Mouse (Mus musculus): Measurements from ENCODE around the gene Gpr160. TPM values are rescaled to one million over a fixed set of nuclear protein-coding genes. Genes with fewer than 3 reads are reported as not detected.

The Gpr160 gene
- total and polyA plus RNA-seq, 2 experiments from 2014 or later = 1.4 to 1.9 TPM

DNA sequence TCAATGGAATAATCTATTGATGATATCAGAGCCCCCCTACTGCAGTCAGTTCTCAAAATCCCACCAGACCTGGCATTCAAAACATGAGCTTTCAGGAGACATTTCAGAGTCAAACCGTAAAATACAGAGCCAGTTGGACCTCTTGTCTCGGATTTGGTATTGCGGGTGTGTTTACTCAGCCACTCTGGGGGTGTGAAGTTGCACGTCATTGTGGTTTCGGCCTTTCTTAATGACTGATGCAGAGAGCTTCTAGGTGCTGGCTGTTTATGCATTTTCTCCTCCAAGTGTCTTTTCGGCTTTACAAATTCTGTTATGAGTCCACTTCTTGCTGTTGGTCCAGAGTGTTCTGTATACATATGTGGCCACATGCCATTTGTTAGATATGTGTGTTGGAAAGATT lies 21.0 kb downstream of the Gpr160 start:
- H3K27me3 ChIP-seq (ENCODE audit: insufficient read depth, low read length) = no peaks in the 10 kb centered on the region
- no peaks in the 10 kb centered on the region for H3K9me3 ChIP-seq (ENCODE audit: low read length)
- H3K4me1 ChIP-seq (ENCODE audit: insufficient read depth, low read length) = no peaks in the 10 kb centered on the region
- no peak overlapping the region for H3K9ac ChIP-seq (replicated peaks; ENCODE audit: low read length, poor library complexity, severe bottlenecking)
- H3K4me3 ChIP-seq (ENCODE audit: low read depth, low read length) = no peak overlapping the region
- no peaks in the 10 kb centered on the region for H3K36me3 ChIP-seq (ENCODE audit: insufficient read depth, low read length)
- DNase-seq (ENCODE audit: low spot score) = no peak
- no peak overlapping the region for H3K27ac ChIP-seq (ENCODE audit: low read depth, low read length)
- H3K4me2 ChIP-seq (ENCODE audit: low read depth, low read length, poor library complexity, severe bottlenecking) = no peak overlapping the region
- TF ChIP-seq CTCF (IDR thresholded peaks at IDR 0.05) = no peak
- ATAC-seq (ENCODE audit: low FRiP score) = no peak
- 90% methylated on average over 6 of the region's 6 CpGs for WGBS

DNA sequence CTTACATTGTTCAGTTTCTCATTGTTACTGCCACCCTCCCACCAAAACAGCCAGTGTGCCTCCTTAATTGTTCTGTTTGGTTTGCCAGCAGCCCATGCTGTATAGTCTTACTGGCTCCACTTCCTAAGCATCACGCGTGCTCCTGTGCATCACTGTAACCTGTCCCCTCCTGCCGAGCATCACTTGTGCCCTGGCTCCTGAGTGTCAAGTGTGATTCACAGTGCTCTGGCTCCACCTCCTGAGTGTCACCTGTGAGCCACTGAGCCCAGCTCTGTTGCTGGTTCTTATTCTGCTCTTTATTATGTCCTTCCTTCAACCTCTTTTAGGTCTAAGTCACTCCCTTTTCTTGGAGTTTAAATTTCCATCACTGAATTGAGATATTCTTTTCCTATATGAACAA lies 31.7 kb downstream of the Gpr160 start:
- no peak for DNase-seq (ENCODE audit: low spot score)
- H3K27me3 ChIP-seq (ENCODE audit: insufficient read depth, low read length) = no peaks in the 10 kb centered on the region
- no peaks in the 10 kb centered on the region for H3K36me3 ChIP-seq (ENCODE audit: insufficient read depth, low read length)
- no peak overlapping the region for H3K4me3 ChIP-seq (ENCODE audit: low read depth, low read length)
- TF ChIP-seq CTCF (IDR thresholded peaks at IDR 0.05) = 0 out of 2 replicates have a peak, but pooled peaks have one; percentile 12
- H3K9ac ChIP-seq (replicated peaks; ENCODE audit: low read length, poor library complexity, severe bottlenecking) = no peak overlapping the region
- H3K4me2 ChIP-seq (ENCODE audit: low read depth, low read length, poor library complexity, severe bottlenecking) = no peak overlapping the region
- 91% methylated on average over 3 of the region's 3 CpGs for WGBS
- no peaks in the 10 kb centered on the region for H3K4me1 ChIP-seq (ENCODE audit: insufficient read depth, low read length)
- no peak overlapping the region for H3K27ac ChIP-seq (ENCODE audit: low read depth, low read length)
- no peaks in the 10 kb centered on the region for H3K9me3 ChIP-seq (ENCODE audit: low read length)
- ATAC-seq (ENCODE audit: low FRiP score) = no peak

- Histone ChIP-seq H3K4me3 (ENCODE audit: low read depth, low read length) (no peak overlapping the region), H3K4me2 (ENCODE audit: low read depth, low read length, poor library complexity, severe bottlenecking) (no peak overlapping the region), H3K9me3 (ENCODE audit: low read length) (no peaks in the 10 kb centered on the region), H3K27me3 (ENCODE audit: insufficient read depth, low read length) (no peaks in the 10 kb centered on the region), H3K27ac (ENCODE audit: low read depth, low read length) (no peak overlapping the region), H3K4me1 (ENCODE audit: insufficient read depth, low read length) (no peaks in the 10 kb centered on the region), H3K36me3 (ENCODE audit: insufficient read depth, low read length) (no peaks in the 10 kb centered on the region), H3K9ac (replicated peaks; ENCODE audit: low read length, poor library complexity, severe bottlenecking) (no peak overlapping the region)
- TF ChIP-seq CTCF (IDR thresholded peaks at IDR 0.05) = no peak
- WGBS = 14% methylated on average over 1 of the region's 1 CpGs
- DNase-seq (ENCODE audit: low spot score) (no peak), ATAC-seq (ENCODE audit: low FRiP score) (no peak)
Measured at GRCm38 (mm10) chr3:30889014-30889413, 33.3 kb downstream of the Gpr160 start.

DNA sequence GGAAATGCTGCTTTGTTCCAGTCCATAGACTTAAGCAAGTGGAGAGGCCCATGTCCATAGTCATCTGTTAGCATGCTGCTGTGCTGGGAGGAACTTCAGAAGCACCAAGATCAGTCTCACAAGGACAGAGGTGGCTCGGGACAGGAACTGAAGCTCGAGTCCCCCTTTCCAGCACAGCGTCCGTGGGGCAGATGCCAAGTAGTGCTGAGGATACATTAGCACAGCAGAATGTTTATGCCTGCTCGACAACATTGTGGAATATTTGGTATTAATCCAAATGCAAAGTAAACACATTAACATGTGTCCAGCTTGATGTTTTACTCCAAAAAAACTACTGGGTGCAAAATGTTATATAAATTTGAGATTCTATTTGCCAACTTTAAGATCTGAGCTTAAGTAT lies 41.0 kb downstream of the Gpr160 start:
- no peaks in the 10 kb centered on the region for H3K4me1 ChIP-seq (ENCODE audit: insufficient read depth, low read length)
- DNase-seq (ENCODE audit: low spot score) = no peak
- H3K4me3 ChIP-seq (ENCODE audit: low read depth, low read length) = no peak overlapping the region
- H3K4me2 ChIP-seq (ENCODE audit: low read depth, low read length, poor library complexity, severe bottlenecking) = no peak overlapping the region
- H3K9ac ChIP-seq (replicated peaks; ENCODE audit: low read length, poor library complexity, severe bottlenecking) = no peak overlapping the region
- no peaks in the 10 kb centered on the region for H3K27me3 ChIP-seq (ENCODE audit: insufficient read depth, low read length)
- H3K9me3 ChIP-seq (ENCODE audit: low read length) = no peaks in the 10 kb centered on the region
- no peak overlapping the region for H3K27ac ChIP-seq (ENCODE audit: low read depth, low read length)
- 89% methylated on average over 5 of the region's 5 CpGs for WGBS
- ATAC-seq (ENCODE audit: low FRiP score) = no peak
- peaks cover 20% of the 10 kb centered on the region for H3K36me3 ChIP-seq (ENCODE audit: insufficient read depth, low read length)
- no peak for TF ChIP-seq CTCF (IDR thresholded peaks at IDR 0.05)

DNA sequence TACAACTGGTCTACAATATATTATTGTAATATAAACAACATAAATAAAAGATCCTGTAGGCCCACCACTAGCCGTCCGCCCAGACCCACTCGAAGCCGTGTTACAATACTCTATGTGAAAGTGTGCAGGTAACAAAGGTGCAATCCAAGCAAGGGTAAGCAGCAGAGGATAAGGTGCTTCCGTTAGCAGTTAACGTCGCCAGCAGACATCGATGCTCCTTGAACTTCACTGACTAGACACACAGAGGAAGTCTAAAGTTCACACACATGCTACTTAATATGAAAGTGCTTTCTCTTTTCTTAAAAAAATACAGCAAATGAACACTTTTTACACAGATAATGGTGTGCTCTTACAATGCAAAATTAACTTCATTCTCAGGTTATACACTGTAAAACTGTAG lies 43.7 kb downstream of the Gpr160 start:
- WGBS = 96% methylated on average over 8 of the region's 8 CpGs
- no peak overlapping the region for H3K9ac ChIP-seq (replicated peaks; ENCODE audit: low read length, poor library complexity, severe bottlenecking)

DNA sequence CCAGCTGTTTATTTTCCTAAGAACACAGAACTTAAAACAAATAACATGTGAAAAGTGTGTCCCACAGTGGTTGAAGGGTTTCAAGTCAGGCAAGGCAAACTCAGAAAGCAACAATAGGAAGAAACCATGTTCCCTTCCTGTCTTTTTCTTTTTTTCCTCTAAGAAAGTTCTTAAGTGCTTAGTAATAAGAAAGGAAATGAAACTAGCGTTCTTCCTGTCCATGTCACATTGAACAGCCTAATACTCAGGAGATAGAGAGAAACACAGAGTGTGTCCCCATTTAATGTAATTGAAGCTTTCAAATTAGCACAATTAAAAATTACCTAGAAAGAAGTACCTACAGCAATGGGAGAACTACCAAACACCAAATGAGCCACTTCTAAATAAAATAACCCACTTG lies 48.9 kb downstream of the Gpr160 start:
- no peak overlapping the region for H3K4me3 ChIP-seq (ENCODE audit: low read depth, low read length)
- ATAC-seq (ENCODE audit: low FRiP score) = no peak
- TF ChIP-seq CTCF (IDR thresholded peaks at IDR 0.05) = no peak
- no peak overlapping the region for H3K27ac ChIP-seq (ENCODE audit: low read depth, low read length)
- H3K27me3 ChIP-seq (ENCODE audit: insufficient read depth, low read length) = no peaks in the 10 kb centered on the region
- peaks cover 48% of the 10 kb centered on the region for H3K36me3 ChIP-seq (ENCODE audit: insufficient read depth, low read length)
- no peak for DNase-seq (ENCODE audit: low spot score)
- H3K9ac ChIP-seq (replicated peaks; ENCODE audit: low read length, poor library complexity, severe bottlenecking) = no peak overlapping the region
- WGBS = 84% methylated on average over 1 of the region's 1 CpGs
- H3K4me1 ChIP-seq (ENCODE audit: insufficient read depth, low read length) = no peaks in the 10 kb centered on the region
- no peaks in the 10 kb centered on the region for H3K9me3 ChIP-seq (ENCODE audit: low read length)
- H3K4me2 ChIP-seq (ENCODE audit: low read depth, low read length, poor library complexity, severe bottlenecking) = no peak overlapping the region

More for the DNA sequence above, 43.7 kb downstream of the Gpr160 start:
- DNase-seq (ENCODE audit: low spot score) = no peak
- Histone ChIP-seq H3K27ac (ENCODE audit: low read depth, low read length) (no peak overlapping the region), H3K27me3 (ENCODE audit: insufficient read depth, low read length) (no peaks in the 10 kb centered on the region), H3K36me3 (ENCODE audit: insufficient read depth, low read length) (peaks cover 32% of the 10 kb centered on the region), H3K9me3 (ENCODE audit: low read length) (no peaks in the 10 kb centered on the region), H3K4me1 (ENCODE audit: insufficient read depth, low read length) (no peaks in the 10 kb centered on the region), H3K4me3 (ENCODE audit: low read depth, low read length) (no peak overlapping the region), H3K4me2 (ENCODE audit: low read depth, low read length, poor library complexity, severe bottlenecking) (no peak overlapping the region)
- no peak for TF ChIP-seq CTCF (IDR thresholded peaks at IDR 0.05)
- ATAC-seq (ENCODE audit: low FRiP score) = no peak

Measured in midbrain, postnatal 0 days (tissue).